Mouse (Mus musculus) erythroblast, embryonic 14.5 days (primary cell): ENCODE results near the gene Ppp4c.

Experiments used
- GATA1 ChIP-seq: IDR thresholded peaks from 2 replicates; pipeline ENCODE4 v1.6.1; 2012; ENCODE audit warnings: low read length, inconsistent platforms, mixed read lengths
- TAL1 ChIP-seq: IDR thresholded peaks from 3 replicates; pipeline ENCODE4 v1.6.1; 2012; ENCODE audit warnings: low read length, inconsistent platforms, mixed read lengths

DNA sequence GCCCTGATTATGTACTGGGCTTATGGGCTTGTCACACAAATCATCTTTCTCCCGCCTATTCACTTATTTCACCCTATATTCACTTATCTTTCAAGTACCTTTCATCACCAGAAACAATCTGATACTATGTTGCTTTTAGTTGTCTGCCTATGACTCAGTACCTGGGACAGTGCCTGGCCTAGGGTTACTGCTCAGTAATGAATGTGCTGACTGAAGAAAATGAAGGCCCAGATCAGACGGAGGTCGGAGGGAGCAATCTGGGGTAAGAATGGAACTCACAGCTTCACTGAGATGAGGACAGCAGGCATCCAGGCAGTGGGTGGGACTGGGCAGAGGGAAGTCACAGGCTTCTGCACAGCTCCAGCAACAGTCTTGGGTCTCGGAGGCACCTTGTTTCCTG lies 15.1 kb upstream of the Ppp4c start:
- TF ChIP-seq GATA1 (no peak), TAL1 (no peak)
